Mouse (Mus musculus) midbrain, embryonic 14.5 days (tissue): ENCODE measurements around the gene Ube2e3. TPM values are rescaled to one million over a fixed set of nuclear protein-coding genes. Genes with fewer than 3 reads are reported as not detected.

Source experiments
- ATAC-seq: fragments of 200-750 bp; cut with Nextera tagmentation; 2 replicates; pipeline ENCODE4 v1.8.0; 2017; ENCODE audit warnings: moderate number of reproducible peaks, moderate library complexity; ENCODE audit not compliant: low FRiP score, low TSS enrichment
- DNase-seq: peaks from one replicate; pipeline ENCODE4 v3.0.0-alpha.2; 2015
- H3K27ac ChIP-seq: fragments of 300-500 bp; sonication (generic); replicated peaks from 2 replicates; pipeline ENCODE4 v1.5.1; 2014; ENCODE audit warnings: mild to moderate bottlenecking, low read depth, low read length, moderate library complexity
- H3K27me3 ChIP-seq: fragments of 300-500 bp; sonication (generic); 2 replicates; pipeline ENCODE4 v1.6.1; 2014; ENCODE audit warnings: low read length, control low read depth, mixed read lengths; ENCODE audit not compliant: control insufficient read depth, insufficient read depth
- H3K36me3 ChIP-seq: fragments of 300-500 bp; sonication (generic); 2 replicates; pipeline ENCODE4 v1.6.1; 2014; ENCODE audit warnings: low read length, control low read depth; ENCODE audit not compliant: control insufficient read depth, insufficient read depth
- H3K4me1 ChIP-seq: fragments of 300-500 bp; sonication (generic); 2 replicates; pipeline ENCODE4 v1.6.1; 2014; ENCODE audit warnings: mild to moderate bottlenecking, antibody characterized with exemption, low read length, control low read depth; ENCODE audit not compliant: control insufficient read depth, insufficient read depth
- H3K4me2 ChIP-seq: fragments of 300-500 bp; sonication (generic); 2 replicates; pipeline ENCODE4 v1.6.1; 2014; ENCODE audit warnings: mild to moderate bottlenecking, low read length, moderate library complexity
- H3K4me3 ChIP-seq: fragments of 300-500 bp; sonication (generic); replicated peaks from 2 replicates; pipeline ENCODE4 v1.5.1; 2014; ENCODE audit warnings: low read depth, low read length
- H3K9ac ChIP-seq: fragments of 300-500 bp; sonication (generic); replicated peaks from 2 replicates; pipeline ENCODE4 v1.6.1; 2014; ENCODE audit warnings: mild to moderate bottlenecking, low read length, moderate library complexity
- H3K9me3 ChIP-seq: fragments of 300-500 bp; sonication (generic); 2 replicates; pipeline ENCODE4 v1.6.1; 2016; ENCODE audit warnings: low read length, control low read depth, mixed read lengths; ENCODE audit not compliant: control insufficient read depth
- WGBS: fragments of 180-500 bp; shearing (Covaris S2); extraction: QIAGEN DNeasy Blood & Tissue Kit; methylation state at CpG from one replicate; pipeline ENCODE4 v1.1.7; 2014; 5-methylcytosine and 5-hydroxymethylcytosine counted together
- polyA plus RNA-seq: library from polyadenylated mRNA; unstranded; fragments of >200 nt; fragmentation: Nextera tagmentation; extraction: Ambion mirVana; gene quantifications from 2 replicates; pipeline ENCODE4 v1.2.1, GENCODE M21; 2014

The Ube2e3 gene
- polyA plus RNA-seq, 1 experiment from 2014 or later: 322 TPM

DNA sequence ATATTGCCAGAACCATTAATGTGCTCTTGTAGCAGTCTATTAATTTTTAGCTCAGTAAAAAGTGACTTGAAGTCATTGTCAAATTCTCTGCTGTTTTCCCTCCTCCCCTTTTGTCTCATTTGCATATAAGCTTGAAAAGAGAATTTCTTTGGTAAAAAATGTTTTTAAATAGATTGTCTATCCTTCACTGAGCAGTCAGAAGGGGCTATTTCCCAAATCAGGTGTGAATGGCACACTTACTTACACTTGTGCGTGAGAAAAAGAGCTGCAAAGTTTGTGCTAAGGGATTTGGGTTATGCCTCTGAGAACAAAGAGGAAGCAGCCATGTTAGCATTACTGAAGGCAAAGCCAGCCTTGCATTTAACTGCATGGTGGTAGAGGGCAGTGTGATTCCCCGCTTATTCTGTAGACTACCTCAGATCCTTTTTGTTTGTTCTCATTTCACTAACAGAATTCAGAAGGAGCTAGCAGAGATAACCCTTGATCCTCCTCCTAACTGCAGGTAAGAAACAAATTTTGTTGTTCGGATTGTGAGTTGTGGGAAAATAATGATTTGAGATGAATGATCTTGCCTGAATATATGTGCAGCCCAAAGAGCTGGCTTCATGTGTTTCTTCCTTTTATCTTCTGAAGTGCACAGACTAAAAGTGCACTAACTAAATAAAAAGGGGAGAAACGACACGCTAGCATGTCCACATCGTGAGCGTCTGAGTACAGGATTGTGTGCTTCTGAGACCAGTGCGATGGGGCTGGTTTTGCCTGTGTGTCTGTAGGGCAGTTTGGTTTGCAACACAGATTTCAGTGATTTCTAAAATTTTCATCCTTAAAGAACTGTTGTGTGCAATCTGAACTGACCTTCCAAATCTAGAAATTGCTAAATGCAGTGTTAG, 4.3 kb downstream of the Ube2e3 start:
- Histone ChIP-seq H3K36me3 (no peaks in the 10 kb centered on the region), H3K9me3 (no peaks in the 10 kb centered on the region), H3K4me2 (peak overlapping the region; percentile 80), H3K4me3 (peak overlapping the region; percentile 70), H3K27ac (peak overlapping the region; percentile 82), H3K4me1 (peaks cover 44% of the 10 kb centered on the region), H3K27me3 (no peaks in the 10 kb centered on the region), H3K9ac (peak overlapping the region; percentile 99)
- DNase-seq (peak; percentile 82), ATAC-seq (no peak)
- 9% methylated on average over 8 of the region's 8 CpGs for WGBS

DNA sequence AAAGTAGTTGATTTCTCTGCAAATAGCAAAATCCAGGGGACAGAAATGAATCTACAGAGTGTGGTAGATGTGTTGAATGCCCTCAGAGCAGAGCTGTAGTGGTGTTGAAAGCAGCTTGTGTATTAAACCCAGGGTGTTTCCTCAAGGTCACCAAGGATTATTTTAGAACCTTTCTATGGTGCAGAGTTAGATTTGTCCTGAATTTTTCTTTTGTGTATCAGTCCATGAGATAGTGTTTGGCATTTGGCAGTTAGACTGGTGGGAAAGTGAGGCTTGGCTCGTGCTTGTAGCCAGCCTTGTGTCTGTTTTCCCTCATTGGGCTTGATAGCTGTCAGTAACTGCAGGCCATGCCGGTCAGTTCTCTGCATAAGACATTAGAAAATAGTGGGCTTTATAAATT, 6.0 kb downstream of the Ube2e3 start:
- DNase-seq (no peak), ATAC-seq (no peak)
- no peaks in the 10 kb centered on the region for H3K9me3 ChIP-seq

DNA sequence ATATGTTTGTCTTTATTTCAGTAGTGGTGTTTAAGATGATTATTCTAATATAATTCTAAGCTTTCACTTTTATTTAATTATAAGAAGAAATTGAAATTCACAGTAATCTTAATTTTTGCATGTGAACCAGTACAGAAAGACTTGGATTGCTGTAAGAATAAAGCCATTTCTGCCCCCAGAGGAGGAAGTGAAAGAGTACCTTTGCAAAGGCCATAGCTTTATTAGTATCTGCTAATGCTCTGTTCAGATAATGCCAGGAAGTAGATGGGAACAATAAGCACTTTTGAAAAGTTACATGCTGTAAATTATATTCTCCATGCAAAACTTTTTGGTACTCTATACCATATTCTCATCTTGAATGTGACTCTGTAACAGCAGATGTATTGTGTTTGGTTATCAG, 8.1 kb downstream of the Ube2e3 start:
- Histone ChIP-seq H3K4me3 (no peak overlapping the region), H3K9me3 (no peaks in the 10 kb centered on the region), H3K9ac (no peak overlapping the region), H3K4me2 (no peak overlapping the region), H3K36me3 (no peaks in the 10 kb centered on the region), H3K4me1 (peaks cover 53% of the 10 kb centered on the region), H3K27ac (no peak overlapping the region), H3K27me3 (no peaks in the 10 kb centered on the region)
- ATAC-seq (no peak), DNase-seq (no peak)

More for the DNA sequence above, 6.0 kb downstream of the Ube2e3 start:
- peak overlapping the region; percentile 12 for H3K4me3 ChIP-seq
- H3K27ac ChIP-seq: no peak overlapping the region
- H3K9ac ChIP-seq: no peak overlapping the region; the same call in 1 of the 2 replicates
- peaks cover 57% of the 10 kb centered on the region for H3K4me1 ChIP-seq
- no peaks in the 10 kb centered on the region for H3K27me3 ChIP-seq
- no peaks in the 10 kb centered on the region for H3K36me3 ChIP-seq
- peak overlapping the region; percentile 48 for H3K4me2 ChIP-seq
- 20% methylated on average over 2 of the region's 2 CpGs for WGBS

DNA sequence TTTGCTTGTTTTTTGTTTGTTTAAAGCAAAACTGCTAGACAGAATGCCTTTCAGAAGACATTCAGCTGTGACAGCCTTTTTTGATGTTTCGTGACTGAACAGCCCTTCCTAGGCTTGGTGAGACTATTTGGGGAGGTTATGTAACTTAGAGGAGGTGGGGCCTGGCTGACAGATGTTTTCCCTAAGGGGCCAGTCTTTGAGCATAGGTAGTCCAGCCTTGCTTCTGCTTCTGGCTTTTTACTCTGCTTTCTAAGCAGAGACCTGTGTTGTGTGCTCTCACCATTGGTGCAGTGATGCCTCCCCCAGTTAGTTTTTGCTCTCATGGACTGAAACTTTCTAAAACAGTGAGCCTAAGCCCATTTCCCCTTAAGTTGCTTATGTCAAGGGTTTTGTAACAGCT, 14.1 kb downstream of the Ube2e3 start:
- no peaks in the 10 kb centered on the region for H3K36me3 ChIP-seq
- 88% methylated on average over 1 of the region's 1 CpGs for WGBS
- H3K4me3 ChIP-seq: no peak overlapping the region
- peaks cover 15% of the 10 kb centered on the region for H3K4me1 ChIP-seq
- ATAC-seq (no peak), DNase-seq (no peak)
- H3K4me2 ChIP-seq: no peak overlapping the region
- no peak overlapping the region for H3K27ac ChIP-seq
- H3K27me3 ChIP-seq: no peaks in the 10 kb centered on the region
- H3K9ac ChIP-seq: no peak overlapping the region
- H3K9me3 ChIP-seq: no peaks in the 10 kb centered on the region

DNA sequence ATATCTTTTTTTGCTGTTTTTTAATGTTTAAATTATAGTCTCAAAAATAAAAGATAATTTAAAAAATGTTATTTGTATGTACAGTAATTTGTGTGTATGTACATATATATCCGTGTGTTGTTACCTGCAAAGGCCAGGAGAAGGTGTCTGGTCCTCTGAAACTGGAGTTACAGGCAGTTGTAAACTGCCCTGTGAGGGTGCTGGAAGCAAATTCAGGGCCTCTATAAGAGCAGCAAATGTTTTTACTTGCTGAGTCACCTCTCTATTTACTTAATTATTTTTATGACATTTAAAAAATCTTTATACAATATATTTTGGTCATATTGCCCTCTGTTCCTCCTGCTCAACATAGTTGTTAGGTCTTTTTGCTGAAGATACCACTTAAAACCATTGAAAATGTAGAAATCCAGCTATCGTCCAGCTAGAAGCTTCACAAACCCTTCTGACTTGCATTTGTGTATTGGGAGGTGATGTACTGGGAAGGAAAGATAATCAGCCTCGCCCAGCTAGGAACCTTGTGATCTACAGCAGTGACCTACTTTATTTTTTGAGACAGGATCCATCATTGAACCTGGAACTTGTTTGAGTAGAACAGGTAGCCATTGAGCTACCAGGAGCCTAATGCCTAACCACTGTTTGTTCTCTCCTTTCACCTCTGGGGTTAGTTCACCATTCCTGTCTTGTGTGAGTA, 15.0 kb downstream of the Ube2e3 start:
- DNase-seq: no peak
- Histone ChIP-seq H3K9ac (no peak overlapping the region), H3K36me3 (no peaks in the 10 kb centered on the region), H3K27ac (no peak overlapping the region), H3K4me3 (no peak overlapping the region), H3K4me1 (peaks cover 14% of the 10 kb centered on the region), H3K9me3 (no peaks in the 10 kb centered on the region), H3K4me2 (no peak overlapping the region), H3K27me3 (no peaks in the 10 kb centered on the region)
- ATAC-seq: no peak
- 94% methylated on average over 3 of the region's 3 CpGs for WGBS

DNA sequence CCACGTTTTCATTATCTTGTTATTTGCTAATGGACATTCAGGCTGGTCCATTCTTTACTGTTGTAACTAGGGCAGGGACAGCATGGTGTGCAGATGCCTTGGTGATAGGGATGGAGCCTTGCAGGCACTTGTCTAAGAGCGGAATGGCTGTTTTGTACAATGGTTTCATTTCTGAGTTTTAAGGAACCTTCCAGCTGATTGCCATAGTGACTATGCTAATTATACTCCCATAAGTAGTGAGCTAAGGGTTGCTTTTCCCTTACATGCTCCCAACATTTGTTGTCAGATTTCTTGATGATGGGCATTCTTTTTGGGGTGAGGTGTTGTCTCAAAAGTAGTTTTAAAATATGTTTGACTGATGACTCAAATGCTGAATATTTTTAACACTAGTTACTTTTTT, 18.5 kb downstream of the Ube2e3 start:
- H3K27me3 ChIP-seq: no peaks in the 10 kb centered on the region
- H3K9me3 ChIP-seq: no peaks in the 10 kb centered on the region
- no peak for DNase-seq
- no peak overlapping the region for H3K9ac ChIP-seq
- peaks cover 12% of the 10 kb centered on the region; the same call in 1 of the 2 replicates for H3K4me1 ChIP-seq
- H3K4me2 ChIP-seq: no peak overlapping the region
- 75% methylated on average over 2 of the region's 2 CpGs for WGBS
- ATAC-seq: no peak
- H3K4me3 ChIP-seq: no peak overlapping the region
- no peaks in the 10 kb centered on the region for H3K36me3 ChIP-seq
- no peak overlapping the region for H3K27ac ChIP-seq

DNA sequence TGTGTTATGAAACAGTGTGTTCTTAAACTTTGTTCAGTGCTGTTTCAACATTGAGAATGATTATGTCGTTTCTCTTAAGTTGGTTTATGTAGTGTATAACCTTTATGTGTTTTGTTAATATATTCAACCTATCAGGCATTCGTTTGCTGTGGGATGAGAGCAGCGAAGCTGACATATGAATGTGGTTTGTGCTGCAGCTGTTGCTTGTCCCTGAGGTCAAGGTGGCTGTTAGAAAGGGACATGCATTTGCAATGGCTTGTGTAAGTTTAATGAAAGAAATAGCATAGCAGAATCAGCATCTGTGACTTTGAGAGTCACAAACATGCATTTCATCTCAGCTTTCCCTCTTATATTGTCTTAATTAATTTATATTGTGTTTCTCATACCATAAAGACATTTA, 20.3 kb downstream of the Ube2e3 start:
- ATAC-seq (no peak), DNase-seq (no peak)
- H3K4me3 ChIP-seq: no peak overlapping the region
- no peaks in the 10 kb centered on the region for H3K27me3 ChIP-seq
- peaks cover 12% of the 10 kb centered on the region; the same call in 1 of the 2 replicates for H3K4me1 ChIP-seq
- H3K27ac ChIP-seq: no peak overlapping the region
- WGBS: 38% methylated on average over 3 of the region's 3 CpGs
- no peaks in the 10 kb centered on the region for H3K36me3 ChIP-seq
- no peaks in the 10 kb centered on the region for H3K9me3 ChIP-seq
- no peak overlapping the region for H3K9ac ChIP-seq
- H3K4me2 ChIP-seq: no peak overlapping the region

DNA sequence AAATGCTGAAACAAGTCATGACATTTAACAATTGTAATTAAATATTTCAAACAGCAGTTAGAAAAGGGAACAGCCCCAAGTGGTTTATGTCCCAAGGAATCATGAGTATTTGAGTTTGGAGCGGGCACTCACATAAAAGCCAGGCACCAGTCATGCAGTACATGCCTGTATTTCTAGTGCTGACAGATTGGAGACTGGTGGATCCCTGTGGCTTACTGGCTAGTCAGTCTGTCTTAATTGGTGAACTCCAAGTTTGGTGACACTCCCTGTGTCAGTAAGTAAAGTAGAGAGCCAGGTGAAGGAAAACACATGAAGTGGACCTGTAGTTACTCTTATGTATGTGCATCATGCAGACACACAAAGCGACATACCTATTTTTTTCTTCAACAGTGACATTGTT, 27.3 kb downstream of the Ube2e3 start:
- no peak overlapping the region for H3K27ac ChIP-seq
- no peak overlapping the region for H3K4me2 ChIP-seq
- DNase-seq (no peak), ATAC-seq (no peak)
- no peaks in the 10 kb centered on the region for H3K27me3 ChIP-seq
- 92% methylated on average over 2 of the region's 2 CpGs for WGBS
- H3K4me3 ChIP-seq: no peak overlapping the region
- no peak overlapping the region for H3K9ac ChIP-seq
- 0 out of 2 replicates have a peak, but pooled peaks cover 2% of the 10 kb centered on the region for H3K4me1 ChIP-seq
- H3K36me3 ChIP-seq: no peaks in the 10 kb centered on the region
- H3K9me3 ChIP-seq: no peaks in the 10 kb centered on the region
